ENCODE assay signal across 9 mouse cellular contexts in the genomic region with DNA sequence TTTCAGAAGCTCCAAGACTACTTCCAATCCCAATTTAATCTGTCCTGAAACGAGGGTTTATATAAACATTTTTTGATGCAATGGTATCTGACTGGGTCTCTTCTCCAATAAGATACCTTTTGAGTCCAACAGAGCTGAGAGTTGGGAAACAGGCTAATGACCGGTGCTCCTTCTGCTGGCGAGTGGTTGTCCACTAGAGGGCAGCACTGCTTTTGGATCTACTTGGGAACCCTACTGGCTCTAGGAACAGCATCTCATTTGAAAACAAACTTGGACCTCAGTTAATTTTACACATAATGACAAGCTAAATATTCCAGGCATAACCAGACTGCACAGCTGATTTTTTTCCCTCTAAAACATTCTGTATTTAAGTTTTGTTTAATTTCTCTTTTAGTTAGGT.
DNase-seq lines count a peak whose midpoint lies in the region.
"Had no signal": no experiment of that assay in that cellular context is flagged by ENCODE, and none has a peak within 500 bp of the region (broad histone marks: within the 10 kb centered on the region; RNA-seq: fewer than 3 reads in every experiment).

No protein-coding gene starts in this region.

- H3K4me1 ChIP-seq in forebrain, embryonic 10.5 days = peaks cover 48% of the 10 kb centered on the region

- WGBS in forebrain, embryonic 10.5 days = 5% methylated on average over 3 of the region's 3 CpGs
- 4% methylated on average over 3 of the region's 3 CpGs for WGBS in large intestine, adult 2 months

- H3K4me3 ChIP-seq in forebrain, embryonic 10.5 days = no peak overlapping the region

- DNase-seq in MN1 (ENCODE audit: low spot score) = peak; percentile 87
- DNase-seq in c-Kit-negative CD71-positive TER-119-positive erythroid progenitor cells, embryonic 14.5 days (ENCODE audit: low read depth, low spot score) = peak; percentile 46
- DNase-seq in forebrain, embryonic 10.5 days (ENCODE audit: extremely low spot score, low spot score) = peak; percentile 80
- DNase-seq in heart, postnatal 10 days = peak; percentile 87 to 92
- DNase-seq in large intestine, adult 2 months (ENCODE audit: low read depth, low spot score) = peak; percentile 52
- DNase-seq in lung, postnatal 14 days = peak; percentile 89
- DNase-seq in right cerebral cortex, adult 2 months (ENCODE audit: low spot score in 2 of 2) = peak; percentile 91 to 92
- DNase-seq in urinary bladder, postnatal 4 days (ENCODE audit: low spot score in 2 of 2) = peak; percentile 56 to 77

- no peaks in the 10 kb centered on the region for H3K9me3 ChIP-seq in forebrain, embryonic 10.5 days

- peaks cover 66% of the 10 kb centered on the region for H3K27me3 ChIP-seq in forebrain, embryonic 10.5 days (ENCODE audit: poor library complexity, severe bottlenecking)

- no peaks in the 10 kb centered on the region for H3K36me3 ChIP-seq in forebrain, embryonic 10.5 days (replicated peaks)

- no peak overlapping the region for H3K27ac ChIP-seq in forebrain, embryonic 10.5 days
- H3K27ac ChIP-seq: macrophage had no signal

- intact Hi-C loops in heart, postnatal 10 days (cut with DNase I) = loop anchor here (5.0 kb wide), 3 partner anchors 242 to 382 kb away; no protein-coding TSS in a partner anchor
